Mouse (Mus musculus) G1E (cell line): ENCODE measurements around the gene Clmp. TPM values are rescaled to one million over a fixed set of nuclear protein-coding genes. Genes with fewer than 3 reads are reported as not detected.
A peak's percentile ranks its signal among the peaks of the same experiment; 100 is the strongest.

Experiments
- ATAC-seq: 2 replicates; pipeline ENCODE4 v1.8.0; 2016; ENCODE audit warnings: mild to moderate bottlenecking; ENCODE audit not compliant: insufficient number of reproducible peaks, poor library complexity, low FRiP score, severe bottlenecking; ENCODE audit errors: extremely low read depth
- DNase-seq: peaks from one replicate; pipeline ENCODE4 v3.0.0; 2012; ENCODE audit warnings: low spot score
- H3K27me3 ChIP-seq: 2 replicates; pipeline ENCODE4 v1.6.1; 2012; ENCODE audit warnings: mild to moderate bottlenecking, low read length, inconsistent platforms; ENCODE audit not compliant: insufficient read depth
- H3K36me3 ChIP-seq: replicated peaks from 2 replicates; pipeline ENCODE3; 2012; ENCODE audit warnings: mild to moderate bottlenecking, inconsistent platforms
- H3K4me1 ChIP-seq: 2 replicates; pipeline ENCODE4 v1.6.1; 2012; ENCODE audit warnings: low read depth, low read length, inconsistent platforms, mixed read lengths; ENCODE audit not compliant: insufficient read depth
- H3K4me3 ChIP-seq: 2 replicates; pipeline ENCODE4 v1.5.1; 2012; ENCODE audit warnings: low read depth, mild to moderate bottlenecking, inconsistent platforms, low read length, moderate library complexity, mixed read lengths
- H3K9me3 ChIP-seq: replicated peaks from 2 replicates; pipeline ENCODE4 v1.6.1; 2012; ENCODE audit warnings: inconsistent platforms
- CTCF ChIP-seq: IDR thresholded peaks from 2 replicates; pipeline ENCODE4 v1.5.1; 2012; ENCODE audit warnings: low read depth, low read length, inconsistent platforms, mixed read lengths
- GATA1 ChIP-seq: IDR thresholded peaks from 2 replicates; pipeline ENCODE4 v1.6.1; 2012; ENCODE audit warnings: borderline replicate concordance, low read length, inconsistent platforms, mixed read lengths
- GATA2 ChIP-seq: IDR thresholded peaks from 2 replicates; pipeline ENCODE4 v1.6.1; 2012; ENCODE audit warnings: low read depth, low read length, inconsistent platforms, borderline replicate concordance
- POLR2AphosphoS5 ChIP-seq: IDR thresholded peaks from 2 replicates; pipeline ENCODE4 v1.6.1; 2012; ENCODE audit warnings: low read depth, low read length, inconsistent platforms; ENCODE audit not compliant: insufficient replicate concordance
- TAL1 ChIP-seq: conservative IDR thresholded peaks from 2 replicates; pipeline ENCODE4 v1.6.1; 2012; ENCODE audit warnings: low read depth, low read length, inconsistent platforms, mixed read lengths
- polyA plus RNA-seq: library from polyadenylated mRNA; stranded (reverse); fragments of >175 nt; gene quantifications from 2 replicates; pipeline ENCODE4 v1.2.3, GENCODE M21; 2012
- total RNA-seq, 2 experiments: library from RNA; stranded (forward) in 1 of 2; stranded (reverse) in 1 of 2; fragments of 200-1000 nt in 1 of 2; fragments of >200 nt in 1 of 2; fragmentation: Nextera tagmentation in 1 of 2; gene quantifications; 2 replicates each; pipeline ENCODE4 v1.2.3; 2014 to 2017

The Clmp gene
- total and polyA plus RNA-seq, 3 experiments: 0.05 TPM; not detected in 2

DNA sequence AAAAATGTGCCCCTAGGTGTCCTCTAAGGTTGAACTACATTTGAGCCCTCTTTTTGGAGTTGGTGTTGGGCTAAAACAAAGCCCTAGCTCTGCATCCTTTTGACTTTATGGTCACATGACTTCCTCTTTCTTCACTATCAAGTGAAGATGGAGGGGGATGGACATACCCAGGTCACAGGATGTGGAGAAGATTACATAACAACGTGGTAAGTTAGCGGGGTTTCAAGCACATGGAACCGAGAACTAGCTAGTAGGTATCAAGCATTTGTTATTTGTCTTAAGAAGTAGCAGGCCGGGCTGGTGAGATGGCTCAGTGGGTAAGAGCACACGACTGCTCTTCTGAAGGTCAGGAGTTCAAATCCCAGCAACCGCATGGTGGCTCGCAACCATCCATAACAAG lies 128.3 kb downstream of the Clmp start:
- DNase-seq (no peak), ATAC-seq (peak; percentile 28; the same call in 1 of the 2 replicates)
- Histone ChIP-seq H3K4me1 (0 out of 2 replicates have a peak, but pooled peaks cover 8% of the 10 kb centered on the region), H3K27me3 (peaks cover 9% of the 10 kb centered on the region; the same call in 1 of the 2 replicates), H3K9me3 (no peaks in the 10 kb centered on the region), H3K4me3 (no peak overlapping the region), H3K36me3 (no peaks in the 10 kb centered on the region)
- TF ChIP-seq GATA2 (no peak), CTCF (no peak), POLR2AphosphoS5 (no peak), GATA1 (no peak)

GRCm38 (mm10) chr9:40817325-40818028 lies 131.7 kb downstream of the Clmp start:
- TF ChIP-seq POLR2AphosphoS5 (no peak), GATA1 (no peak), TAL1 (no peak), CTCF (no peak), GATA2 (no peak)
- Histone ChIP-seq H3K9me3 (no peaks in the 10 kb centered on the region), H3K27me3 (peaks cover 26% of the 10 kb centered on the region), H3K4me3 (no peak overlapping the region), H3K36me3 (no peaks in the 10 kb centered on the region), H3K4me1 (0 out of 2 replicates have a peak, but pooled peaks cover 5% of the 10 kb centered on the region)
- DNase-seq (no peak), ATAC-seq (no peak)

DNA sequence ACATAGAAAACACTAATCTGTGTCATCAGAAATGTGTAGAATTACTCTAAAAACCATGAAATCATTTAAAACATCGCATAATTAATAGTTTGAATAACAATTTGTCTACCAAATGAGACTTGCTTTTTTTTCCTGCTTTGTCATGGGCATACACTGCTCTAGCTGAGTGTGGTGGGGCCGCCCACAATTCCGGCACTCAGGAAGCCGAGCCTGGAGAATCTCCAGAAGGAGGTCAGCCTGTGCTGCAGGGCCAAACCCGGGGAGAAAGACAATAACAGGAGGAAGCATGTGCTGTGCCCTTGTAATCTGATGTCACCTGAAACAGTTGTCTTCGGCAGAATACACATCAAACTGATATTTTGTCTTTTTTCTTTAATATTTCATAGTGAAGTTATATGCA lies 139.8 kb downstream of the Clmp start:
- ATAC-seq (no peak), DNase-seq (no peak)
- TF ChIP-seq POLR2AphosphoS5: no peak
- no peak for TF ChIP-seq GATA1
- TF ChIP-seq GATA2: no peak
- TF ChIP-seq CTCF: no peak
- no peak for TF ChIP-seq TAL1
- Histone ChIP-seq H3K4me1 (no peaks in the 10 kb centered on the region), H3K4me3 (no peak overlapping the region), H3K36me3 (no peaks in the 10 kb centered on the region), H3K27me3 (peaks cover 23% of the 10 kb centered on the region), H3K9me3 (no peaks in the 10 kb centered on the region)

DNA sequence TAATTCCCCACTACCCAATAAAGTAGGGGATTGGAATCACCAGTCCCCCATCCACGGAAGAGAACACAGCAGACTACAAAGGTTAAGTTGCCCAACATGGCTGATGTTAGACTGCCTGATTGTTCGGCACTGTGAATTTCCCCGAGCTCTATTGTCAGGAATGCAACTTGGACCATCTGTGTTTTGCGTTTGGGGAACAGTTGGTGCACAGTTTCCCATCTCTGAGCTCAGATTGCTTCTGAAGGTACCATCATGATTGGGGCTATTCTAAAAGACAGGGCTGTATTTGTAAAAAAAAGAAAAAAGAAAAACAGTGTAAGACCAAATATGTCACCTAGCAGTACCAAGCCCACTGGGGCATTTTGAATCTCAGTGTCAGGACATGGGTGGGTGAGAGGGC lies 141.6 kb downstream of the Clmp start:
- Histone ChIP-seq H3K27me3 (peaks cover 10% of the 10 kb centered on the region), H3K9me3 (no peaks in the 10 kb centered on the region), H3K4me1 (no peaks in the 10 kb centered on the region), H3K4me3 (no peak overlapping the region), H3K36me3 (no peaks in the 10 kb centered on the region)
- no peak for ATAC-seq
- DNase-seq: no peak
- TF ChIP-seq TAL1 (no peak), CTCF (no peak), GATA2 (no peak), GATA1 (no peak), POLR2AphosphoS5 (no peak)

GRCm38 (mm10) chr9:40834569-40834968 lies 148.8 kb downstream of the Clmp start:
- Histone ChIP-seq H3K9me3 (no peaks in the 10 kb centered on the region), H3K4me3 (no peak overlapping the region), H3K36me3 (no peaks in the 10 kb centered on the region), H3K27me3 (no peaks in the 10 kb centered on the region; the same call in 1 of the 2 replicates), H3K4me1 (no peaks in the 10 kb centered on the region)
- peak; percentile 13 for DNase-seq
- ATAC-seq: no peak
- TF ChIP-seq GATA1 (no peak), POLR2AphosphoS5 (no peak), GATA2 (no peak), CTCF (peak; percentile 69), TAL1 (no peak)

Other genes with a start within 250 kb of the Clmp start
- gene Gramd1b, start 154.6 kb upstream of the Clmp start, total RNA-seq (2014; fragmentation: Nextera tagmentation): 0.73 and 1.3 TPM in 2 replicates
- gene Gramd1b, start 154.6 kb upstream of the Clmp start, total RNA-seq (2017): 1.6 and 2.1 TPM in 2 replicates
- gene Gramd1b, start 154.6 kb upstream of the Clmp start, polyA plus RNA-seq: not detected in 2 replicates
- gene Gm21915, start 15.3 kb upstream of the Clmp start, total RNA-seq (2014; fragmentation: Nextera tagmentation): not detected in 2 replicates
- gene Gm21915, start 15.3 kb upstream of the Clmp start, total RNA-seq (2017): 0.66 TPM in 1 of 2 replicates, not detected in the other
- gene Gm21915, start 15.3 kb upstream of the Clmp start, polyA plus RNA-seq: not detected in 2 replicates
- 1,343 and 1,357 TPM in 2 replicates for gene Hspa8, start 115.0 kb downstream of the Clmp start, total RNA-seq (2014; fragmentation: Nextera tagmentation)
- 3,642 and 4,293 TPM in 2 replicates for gene Hspa8, start 115.0 kb downstream of the Clmp start, total RNA-seq (2017)
- 380 and 483 TPM in 2 replicates for gene Hspa8, start 115.0 kb downstream of the Clmp start, polyA plus RNA-seq
- not detected in 2 replicates for gene Bsx, start 188.2 kb downstream of the Clmp start, total RNA-seq (2014; fragmentation: Nextera tagmentation)
- gene Bsx, start 188.2 kb downstream of the Clmp start, total RNA-seq (2017): not detected in 2 replicates
- not detected in 2 replicates for gene Bsx, start 188.2 kb downstream of the Clmp start, polyA plus RNA-seq